Mouse (Mus musculus) liver, embryonic 13.5 days (tissue): ENCODE results near the gene Pdgfa. TPM values are rescaled to one million over a fixed set of nuclear protein-coding genes. Genes with fewer than 3 reads are reported as not detected.

Experiments
- ATAC-seq: fragments of 200-750 bp; cut with Nextera tagmentation; 2 replicates; pipeline ENCODE4 v1.8.0; 2017; ENCODE audit warnings: low read depth, mild to moderate bottlenecking, moderate number of reproducible peaks, moderate library complexity
- DNase-seq: peaks from one replicate; pipeline ENCODE4 v3.0.0; 2022
- H3K27ac ChIP-seq: fragments of 300-500 bp; sonication (generic); 2 replicates; pipeline ENCODE4 v1.5.1; 2015; ENCODE audit warnings: moderate library complexity, mild to moderate bottlenecking, inconsistent platforms
- H3K27me3 ChIP-seq: fragments of 300-500 bp; sonication (generic); 2 replicates; pipeline ENCODE4 v1.6.1; 2015; ENCODE audit warnings: mild to moderate bottlenecking, inconsistent platforms
- H3K36me3 ChIP-seq: fragments of 300-500 bp; sonication (generic); 2 replicates; pipeline ENCODE4 v1.6.1; 2015; ENCODE audit warnings: mild to moderate bottlenecking, inconsistent platforms
- H3K4me1 ChIP-seq: fragments of 300-500 bp; sonication (generic); replicated peaks from 2 replicates; pipeline ENCODE4 v1.6.1; 2015; ENCODE audit warnings: inconsistent platforms
- H3K4me2 ChIP-seq: fragments of 300-500 bp; sonication (generic); 2 replicates; pipeline ENCODE4 v1.6.1; 2015; ENCODE audit warnings: inconsistent platforms, mild to moderate bottlenecking, moderate library complexity
- H3K4me3 ChIP-seq: fragments of 300-500 bp; sonication (generic); replicated peaks from 2 replicates; pipeline ENCODE4 v1.5.1; 2015; ENCODE audit warnings: mild to moderate bottlenecking, inconsistent platforms
- H3K9ac ChIP-seq: fragments of 300-500 bp; sonication (generic); 2 replicates; pipeline ENCODE4 v1.6.1; 2015; ENCODE audit warnings: mild to moderate bottlenecking, inconsistent platforms
- H3K9me3 ChIP-seq: fragments of 300-500 bp; sonication (generic); replicated peaks from 2 replicates; pipeline ENCODE4 v1.6.1; 2016; ENCODE audit warnings: inconsistent platforms
- WGBS: fragments of 180-500 bp; shearing (Covaris S2); methylation state at CpG from one replicate; pipeline ENCODE4 v1.1.7; 2015; ENCODE audit not compliant: insufficient replicate concordance; 5-methylcytosine and 5-hydroxymethylcytosine counted together
- polyA plus RNA-seq: library from polyadenylated mRNA; unstranded; fragments of >200 nt; fragmentation: Nextera tagmentation; extraction: Ambion mirVana; gene quantifications from 2 replicates; pipeline ENCODE4 v1.2.1, GENCODE M21; 2015

Pdgfa gene
- polyA plus RNA-seq, 1 experiment from 2014 or later, result 2.3 TPM

- H3K4me3 ChIP-seq, result peak overlapping the region; percentile 58
- no peak overlapping the region for H3K27ac ChIP-seq
- H3K9ac ChIP-seq, result no peak overlapping the region
- no peaks in the 10 kb centered on the region for H3K36me3 ChIP-seq
- 0 out of 2 replicates have a peak, but pooled peaks have one; percentile 7 for ATAC-seq
- peaks cover 95% of the 10 kb centered on the region for H3K27me3 ChIP-seq
- no peak for DNase-seq
- no peaks in the 10 kb centered on the region for H3K9me3 ChIP-seq
- peak overlapping the region; percentile 69 for H3K4me2 ChIP-seq
- peaks cover 37% of the 10 kb centered on the region for H3K4me1 ChIP-seq
- WGBS, result under 1% methylated on average over 48 of the region's 48 CpGs
These were observed 2.9 kb downstream of the Pdgfa start for GRCm38 (mm10) chr5:138994108-138994785.

GRCm38 (mm10) chr5:138993371-138994107 lies 3.6 kb downstream of the Pdgfa start:
- no peak overlapping the region for H3K27ac ChIP-seq
- no peak overlapping the region for H3K9ac ChIP-seq
- peak overlapping the region; percentile 69 for H3K4me2 ChIP-seq
- H3K4me3 ChIP-seq, result peak overlapping the region; percentile 58
- ATAC-seq, result no peak
- DNase-seq, result no peak
- peaks cover 88% of the 10 kb centered on the region for H3K27me3 ChIP-seq
- H3K36me3 ChIP-seq, result no peaks in the 10 kb centered on the region
- H3K9me3 ChIP-seq, result no peaks in the 10 kb centered on the region
- 2% methylated on average over 40 of the region's 40 CpGs for WGBS
- peaks cover 37% of the 10 kb centered on the region for H3K4me1 ChIP-seq

- Histone ChIP-seq H3K4me1 (peaks cover 32% of the 10 kb centered on the region), H3K4me2 (peak overlapping the region; percentile 69), H3K27ac (no peak overlapping the region), H3K36me3 (no peaks in the 10 kb centered on the region), H3K4me3 (peak overlapping the region; percentile 58), H3K27me3 (peaks cover 80% of the 10 kb centered on the region), H3K9me3 (no peaks in the 10 kb centered on the region), H3K9ac (no peak overlapping the region)
- ATAC-seq (no peak), DNase-seq (no peak)
- WGBS, result 3% methylated on average over 59 of the region's 59 CpGs
These were observed 4.4 kb downstream of the Pdgfa start for GRCm38 (mm10) chr5:138992611-138993370.

GRCm38 (mm10) chr5:138991734-138992133 lies 5.4 kb downstream of the Pdgfa start:
- no peak overlapping the region for H3K4me3 ChIP-seq
- no peak overlapping the region for H3K4me2 ChIP-seq
- DNase-seq (no peak), ATAC-seq (no peak)
- H3K36me3 ChIP-seq, result no peaks in the 10 kb centered on the region
- no peak overlapping the region for H3K9ac ChIP-seq
- H3K27me3 ChIP-seq, result peaks cover 70% of the 10 kb centered on the region
- H3K4me1 ChIP-seq, result peaks cover 23% of the 10 kb centered on the region
- WGBS, result 38% methylated on average over 4 of the region's 4 CpGs
- H3K9me3 ChIP-seq, result no peaks in the 10 kb centered on the region
- no peak overlapping the region for H3K27ac ChIP-seq

- ATAC-seq, result no peak
- no peak overlapping the region for H3K9ac ChIP-seq
- no peaks in the 10 kb centered on the region for H3K9me3 ChIP-seq
- no peak overlapping the region for H3K27ac ChIP-seq
- peaks cover 18% of the 10 kb centered on the region for H3K4me1 ChIP-seq
- H3K27me3 ChIP-seq, result peaks cover 61% of the 10 kb centered on the region
- WGBS, result 51% methylated on average over 6 of the region's 7 CpGs
- no peak overlapping the region for H3K4me2 ChIP-seq
- H3K36me3 ChIP-seq, result no peaks in the 10 kb centered on the region
- no peak overlapping the region for H3K4me3 ChIP-seq
- DNase-seq, result no peak
These were observed 6.3 kb downstream of the Pdgfa start for GRCm38 (mm10) chr5:138990659-138991380.

- Histone ChIP-seq H3K9ac (no peak overlapping the region), H3K4me1 (peaks cover 16% of the 10 kb centered on the region), H3K36me3 (no peaks in the 10 kb centered on the region), H3K4me3 (no peak overlapping the region), H3K27me3 (peaks cover 48% of the 10 kb centered on the region), H3K4me2 (no peak overlapping the region), H3K27ac (no peak overlapping the region), H3K9me3 (no peaks in the 10 kb centered on the region)
- no peak for ATAC-seq
- WGBS, result 67% methylated on average over 6 of the region's 6 CpGs
- DNase-seq, result no peak
These were observed 7.6 kb downstream of the Pdgfa start for GRCm38 (mm10) chr5:138989567-138989966.

- H3K9ac ChIP-seq, result no peak overlapping the region
- no peak for DNase-seq
- no peak for ATAC-seq
These were observed 8.4 kb downstream of the Pdgfa start for GRCm38 (mm10) chr5:138988764-138989163.

GRCm38 (mm10) chr5:138987994-138988393 lies 9.2 kb downstream of the Pdgfa start:
- H3K36me3 ChIP-seq, result no peaks in the 10 kb centered on the region
- no peak overlapping the region for H3K4me3 ChIP-seq
- DNase-seq (no peak), ATAC-seq (no peak)
- H3K4me2 ChIP-seq, result no peak overlapping the region
- no peak overlapping the region for H3K9ac ChIP-seq
- WGBS, result 60% methylated on average over 10 of the region's 10 CpGs
- H3K4me1 ChIP-seq, result peaks cover 5% of the 10 kb centered on the region
- peaks cover 35% of the 10 kb centered on the region for H3K27me3 ChIP-seq
- H3K9me3 ChIP-seq, result no peaks in the 10 kb centered on the region
- no peak overlapping the region for H3K27ac ChIP-seq

More at GRCm38 (mm10) chr5:138988764-138989163, 8.4 kb downstream of the Pdgfa start:
- no peak overlapping the region for H3K4me2 ChIP-seq
- no peaks in the 10 kb centered on the region for H3K36me3 ChIP-seq
- H3K27me3 ChIP-seq, result peaks cover 43% of the 10 kb centered on the region
- WGBS, result 60% methylated on average over 9 of the region's 9 CpGs
- H3K27ac ChIP-seq, result no peak overlapping the region
- no peak overlapping the region for H3K4me3 ChIP-seq
- no peaks in the 10 kb centered on the region for H3K9me3 ChIP-seq
- H3K4me1 ChIP-seq, result peaks cover 12% of the 10 kb centered on the region

- Histone ChIP-seq H3K4me2 (no peak overlapping the region), H3K27ac (no peak overlapping the region), H3K4me3 (no peak overlapping the region), H3K4me1 (0 out of 2 replicates have a peak, but pooled peaks cover 8% of the 10 kb centered on the region), H3K36me3 (no peaks in the 10 kb centered on the region), H3K9me3 (no peaks in the 10 kb centered on the region), H3K27me3 (0 out of 2 replicates have a peak, but pooled peaks cover 3% of the 10 kb centered on the region), H3K9ac (no peak overlapping the region)
- no peak for ATAC-seq
- whole genome bisulfite sequencing, result 66% methylated on average over 9 of the region's 9 CpGs
- no peak for DNase-seq
These were observed 15.2 kb downstream of the Pdgfa start for GRCm38 (mm10) chr5:138981921-138982320.

- no peak for DNase-seq
- Histone ChIP-seq H3K27me3 (0 out of 2 replicates have a peak, but pooled peaks cover 3% of the 10 kb centered on the region), H3K36me3 (no peaks in the 10 kb centered on the region), H3K27ac (no peak overlapping the region), H3K4me2 (no peak overlapping the region), H3K4me1 (0 out of 2 replicates have a peak, but pooled peaks cover 8% of the 10 kb centered on the region), H3K4me3 (no peak overlapping the region), H3K9me3 (no peaks in the 10 kb centered on the region), H3K9ac (no peak overlapping the region)
- 55% methylated on average over 9 of the region's 9 CpGs for WGBS
- ATAC-seq, result no peak
These were observed 16.6 kb downstream of the Pdgfa start for GRCm38 (mm10) chr5:138980608-138981007.
